Mouse (Mus musculus): ENCODE data around the gene Pate2. TPM values are rescaled to one million over a fixed set of nuclear protein-coding genes. Genes with fewer than 3 reads are reported as not detected.

Gene Pate2
- polyA plus RNA-seq, 1 experiment from 2014 or later: 0.33 TPM

- DNase-seq (peak; percentile 76), ATAC-seq (peak; percentile 90)
- Histone ChIP-seq H3K27ac (ENCODE audit: low read depth) (no peak overlapping the region), H3K36me3 (replicated peaks; ENCODE audit: insufficient read depth, low read length) (peaks cover 18% of the 10 kb centered on the region), H3K9ac (replicated peaks) (peak overlapping the region; percentile 62), H3K9me3 (ENCODE audit: low read length) (no peaks in the 10 kb centered on the region), H3K27me3 (ENCODE audit: insufficient read depth, low read length) (peaks cover 27% of the 10 kb centered on the region), H3K4me2 (ENCODE audit: low read depth, low read length) (peak overlapping the region; percentile 90), H3K4me1 (ENCODE audit: insufficient read depth) (peaks cover 16% of the 10 kb centered on the region), H3K4me3 (ENCODE audit: low read depth, low read length) (peak overlapping the region; percentile 67)
- TF ChIP-seq EP300 (IDR thresholded peaks at IDR 0.05; ENCODE audit: low read depth) (no peak), CTCF (IDR thresholded peaks at IDR 0.05; ENCODE audit: low read depth) (no peak)
- WGBS (ENCODE audit: insufficient replicate concordance): 1% methylated on average over 31 of the region's 31 CpGs
Observed at GRCm38 (mm10) chr9:35559009-35559890, 10.8 kb upstream of the Pate2 start.

GRCm38 (mm10) chr9:35561076-35561475 lies 9.0 kb upstream of the Pate2 start:
- H3K4me3 ChIP-seq (ENCODE audit: low read depth, low read length): no peak overlapping the region
- no peaks in the 10 kb centered on the region for H3K9me3 ChIP-seq (ENCODE audit: low read length)
- WGBS (ENCODE audit: insufficient replicate concordance): 88% methylated on average over 11 of the region's 11 CpGs
- no peak overlapping the region for H3K27ac ChIP-seq (ENCODE audit: low read depth)
- peaks cover 35% of the 10 kb centered on the region for H3K36me3 ChIP-seq (replicated peaks; ENCODE audit: insufficient read depth, low read length)
- peaks cover 16% of the 10 kb centered on the region for H3K4me1 ChIP-seq (ENCODE audit: insufficient read depth)
- H3K9ac ChIP-seq (replicated peaks): no peak overlapping the region
- H3K4me2 ChIP-seq (ENCODE audit: low read depth, low read length): no peak overlapping the region
- DNase-seq (no peak), ATAC-seq (no peak)
- H3K27me3 ChIP-seq (ENCODE audit: insufficient read depth, low read length): peaks cover 23% of the 10 kb centered on the region
- no peak for TF ChIP-seq CTCF (IDR thresholded peaks at IDR 0.05; ENCODE audit: low read depth)

- TF ChIP-seq EP300 (IDR thresholded peaks at IDR 0.05; ENCODE audit: low read depth) (no peak), CTCF (IDR thresholded peaks at IDR 0.05; ENCODE audit: low read depth) (no peak)
- Histone ChIP-seq H3K4me3 (ENCODE audit: low read depth, low read length) (no peak overlapping the region), H3K4me1 (ENCODE audit: insufficient read depth) (peaks cover 16% of the 10 kb centered on the region), H3K9ac (replicated peaks) (no peak overlapping the region), H3K9me3 (ENCODE audit: low read length) (no peaks in the 10 kb centered on the region), H3K27me3 (ENCODE audit: insufficient read depth, low read length) (peaks cover 22% of the 10 kb centered on the region), H3K36me3 (replicated peaks; ENCODE audit: insufficient read depth, low read length) (peaks cover 40% of the 10 kb centered on the region), H3K27ac (ENCODE audit: low read depth) (no peak overlapping the region), H3K4me2 (ENCODE audit: low read depth, low read length) (no peak overlapping the region)
- DNase-seq: no peak
- ATAC-seq: no peak
- WGBS (ENCODE audit: insufficient replicate concordance): 65% methylated on average over 6 of the region's 6 CpGs
Observed at GRCm38 (mm10) chr9:35561583-35561982, 8.5 kb upstream of the Pate2 start.

GRCm38 (mm10) chr9:35564536-35565240 lies 5.4 kb upstream of the Pate2 start:
- Histone ChIP-seq H3K27ac (ENCODE audit: low read depth) (no peak overlapping the region), H3K4me3 (ENCODE audit: low read depth, low read length) (no peak overlapping the region), H3K9ac (replicated peaks) (no peak overlapping the region), H3K4me2 (ENCODE audit: low read depth, low read length) (no peak overlapping the region), H3K36me3 (replicated peaks; ENCODE audit: insufficient read depth, low read length) (peaks cover 56% of the 10 kb centered on the region), H3K9me3 (ENCODE audit: low read length) (no peaks in the 10 kb centered on the region), H3K4me1 (ENCODE audit: insufficient read depth) (peaks cover 3% of the 10 kb centered on the region; the same call in 1 of the 2 replicates), H3K27me3 (ENCODE audit: insufficient read depth, low read length) (no peaks in the 10 kb centered on the region)
- 89% methylated on average over 5 of the region's 5 CpGs for WGBS (ENCODE audit: insufficient replicate concordance)
- ATAC-seq: no peak
- no peak for DNase-seq
- TF ChIP-seq CTCF (IDR thresholded peaks at IDR 0.05; ENCODE audit: low read depth) (no peak), EP300 (IDR thresholded peaks at IDR 0.05; ENCODE audit: low read depth) (no peak)

DNA sequence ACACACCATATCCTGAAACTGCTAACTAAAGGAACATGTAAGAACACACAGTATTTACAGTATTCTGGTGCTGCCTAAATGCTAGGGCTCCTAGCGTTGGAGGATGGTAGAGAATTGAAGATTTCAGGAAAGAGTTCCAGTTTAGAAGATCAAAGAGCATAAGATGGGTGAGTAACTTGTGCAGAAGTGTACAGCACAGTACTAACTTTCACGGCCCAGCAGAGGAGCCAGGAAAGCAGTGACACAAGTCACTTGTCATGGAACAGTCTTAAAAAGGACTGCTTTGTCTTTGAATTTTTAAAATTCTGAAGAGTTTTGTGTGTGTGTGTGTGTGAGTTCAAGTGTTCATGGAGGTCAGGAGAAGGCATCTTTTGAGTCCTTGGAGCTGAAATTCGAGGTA lies 2.1 kb upstream of the Pate2 start:
- Histone ChIP-seq H3K9me3 (ENCODE audit: low read length) (no peaks in the 10 kb centered on the region), H3K4me2 (ENCODE audit: low read depth, low read length) (no peak overlapping the region), H3K36me3 (replicated peaks; ENCODE audit: insufficient read depth, low read length) (peaks cover 44% of the 10 kb centered on the region), H3K27me3 (ENCODE audit: insufficient read depth, low read length) (no peaks in the 10 kb centered on the region), H3K27ac (ENCODE audit: low read depth) (no peak overlapping the region), H3K4me3 (ENCODE audit: low read depth, low read length) (no peak overlapping the region), H3K4me1 (ENCODE audit: insufficient read depth) (no peaks in the 10 kb centered on the region), H3K9ac (replicated peaks) (no peak overlapping the region)
- DNase-seq: no peak
- WGBS (ENCODE audit: insufficient replicate concordance): 86% methylated on average over 3 of the region's 3 CpGs
- ATAC-seq: no peak
- TF ChIP-seq CTCF (IDR thresholded peaks at IDR 0.05; ENCODE audit: low read depth) (no peak), EP300 (IDR thresholded peaks at IDR 0.05; ENCODE audit: low read depth) (no peak)

- H3K9ac ChIP-seq (replicated peaks): peak overlapping the region; percentile 50
- peak overlapping the region; percentile 75 for H3K4me3 ChIP-seq (ENCODE audit: low read depth, low read length)
- WGBS (ENCODE audit: insufficient replicate concordance): 7% methylated on average over 5 of the region's 5 CpGs
- peaks cover 10% of the 10 kb centered on the region for H3K27me3 ChIP-seq (ENCODE audit: insufficient read depth, low read length)
- peak overlapping the region; percentile 68 for H3K27ac ChIP-seq (ENCODE audit: low read depth)
- H3K9me3 ChIP-seq (ENCODE audit: low read length): no peaks in the 10 kb centered on the region
- 0 out of 2 replicates have a peak, but pooled peaks cover 3% of the 10 kb centered on the region for H3K4me1 ChIP-seq (ENCODE audit: insufficient read depth)
- ATAC-seq: no peak
- no peak for TF ChIP-seq CTCF (IDR thresholded peaks at IDR 0.05; ENCODE audit: low read depth)
- TF ChIP-seq EP300 (IDR thresholded peaks at IDR 0.05; ENCODE audit: low read depth): no peak
- peaks cover 25% of the 10 kb centered on the region for H3K36me3 ChIP-seq (replicated peaks; ENCODE audit: insufficient read depth, low read length)
- no peak for DNase-seq
- peak overlapping the region; percentile 84 for H3K4me2 ChIP-seq (ENCODE audit: low read depth, low read length)
Observed at GRCm38 (mm10) chr9:35570663-35571062, 579 bp downstream of the Pate2 start.

Data from liver, postnatal 0 days (tissue).